Mouse (Mus musculus): ENCODE measurements around the gene Mcm3ap. TPM values are rescaled to one million over a fixed set of nuclear protein-coding genes. Genes with fewer than 3 reads are reported as not detected.

Gene Mcm3ap
- polyA plus RNA-seq (2015; fragmentation: Nextera tagmentation; extraction: Ambion mirVana): 71.2 and 74.0 TPM in 2 replicates

DNA sequence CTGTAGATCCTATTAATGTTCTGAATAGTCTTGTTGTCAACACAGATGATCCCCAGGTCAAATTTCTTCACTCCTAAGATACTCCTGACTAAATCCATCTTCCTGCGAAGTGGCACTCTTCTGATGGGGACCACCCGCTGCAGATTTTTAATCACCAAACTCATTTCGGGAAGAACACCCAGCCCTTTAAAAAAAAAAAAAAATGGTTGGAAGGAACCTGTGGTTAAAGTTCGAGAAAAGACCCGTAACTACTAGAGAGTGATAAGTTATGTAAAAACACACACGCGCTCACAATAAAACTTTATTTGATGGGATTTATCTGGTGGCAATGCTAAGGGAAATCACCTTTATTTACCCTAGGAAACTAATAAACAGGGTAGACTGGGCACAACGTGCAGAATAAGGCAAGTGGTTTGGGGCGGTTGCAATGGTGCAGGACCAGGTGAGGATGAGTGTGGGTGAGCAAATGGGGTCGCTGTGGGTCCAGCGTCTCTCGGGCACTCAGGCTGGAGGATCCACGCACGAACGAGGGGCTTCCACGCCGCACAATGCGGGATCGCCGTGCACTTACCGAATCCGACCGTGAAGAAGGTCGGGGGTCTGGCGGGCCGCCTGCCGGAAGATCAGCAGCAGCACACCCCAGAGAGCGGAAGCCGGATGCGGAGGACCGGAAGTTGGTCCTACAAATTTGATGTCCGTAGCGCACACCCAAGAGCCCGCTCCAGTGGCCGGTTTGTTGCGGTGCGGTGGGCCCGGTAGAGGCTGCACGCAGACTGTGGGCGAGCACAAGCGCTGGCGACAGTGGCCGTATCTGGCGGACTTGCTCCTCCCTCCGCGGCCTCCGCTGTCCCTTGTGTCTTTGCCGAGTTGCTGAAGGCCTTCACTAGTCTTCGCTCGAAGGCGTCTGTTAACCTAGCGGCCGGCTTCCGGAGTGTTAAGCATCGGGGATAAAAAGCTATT is at the start of gene Mcm3ap, which contains the start of gene Ybey:
Mcm3ap (plus strand) TSS at position 725 of the 960 bp plus-strand sequence.
Ybey (minus strand) TSS at position 912 of the 960 bp plus-strand sequence.
- Histone ChIP-seq H3K27ac (peak within 1 kb of the TSS; percentile 85), H3K4me2 (replicated peaks) (peak within 1 kb of the TSS; percentile 67), H3K36me3 (peaks cover 42% of the 10 kb centered on the region), H3K27me3 (no peaks in the 10 kb centered on the region), H3K4me1 (0 out of 2 replicates have a peak, but pooled peaks cover 13% of the 10 kb centered on the region), H3K9ac (peak within 1 kb of the TSS; percentile 91), H3K4me3 (peak within 1 kb of the TSS; percentile 80), H3K9me3 (no peaks in the 10 kb centered on the region)
- 1% methylated on average over 55 of the region's 55 CpGs for WGBS
- peak; percentile 96 for ATAC-seq (ENCODE audit: low FRiP score, low read depth)

DNA sequence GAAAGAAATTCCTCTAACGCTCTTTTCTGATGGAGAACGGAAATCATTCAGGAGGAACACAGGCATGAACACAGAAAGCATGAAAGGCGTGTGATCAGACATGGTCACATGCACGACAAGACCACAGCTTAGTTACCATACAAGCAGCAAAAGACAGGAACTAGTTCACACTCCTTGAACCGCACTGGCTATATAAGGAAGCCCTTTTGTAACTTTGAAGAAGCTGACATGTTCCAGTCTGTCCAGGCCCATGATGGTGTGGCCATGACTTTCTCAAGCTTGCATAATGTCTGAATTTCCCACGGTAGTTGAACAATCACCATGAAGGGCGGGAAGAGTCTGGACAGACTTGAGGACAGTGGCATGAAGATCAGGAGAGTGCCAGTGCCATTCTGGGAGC is 43.1 kb upstream of the Mcm3ap start:
- no peaks in the 10 kb centered on the region for H3K27me3 ChIP-seq
- no peak overlapping the region for H3K4me2 ChIP-seq (replicated peaks)
- no peaks in the 10 kb centered on the region for H3K4me1 ChIP-seq
- WGBS: 97% methylated on average over 7 of the region's 7 CpGs
- H3K36me3 ChIP-seq: peaks cover 95% of the 10 kb centered on the region
- no peak for ATAC-seq (ENCODE audit: low FRiP score, low read depth)
- H3K9ac ChIP-seq: no peak overlapping the region
- H3K9me3 ChIP-seq: no peaks in the 10 kb centered on the region
- H3K4me3 ChIP-seq: no peak overlapping the region
- no peak overlapping the region for H3K27ac ChIP-seq

DNA sequence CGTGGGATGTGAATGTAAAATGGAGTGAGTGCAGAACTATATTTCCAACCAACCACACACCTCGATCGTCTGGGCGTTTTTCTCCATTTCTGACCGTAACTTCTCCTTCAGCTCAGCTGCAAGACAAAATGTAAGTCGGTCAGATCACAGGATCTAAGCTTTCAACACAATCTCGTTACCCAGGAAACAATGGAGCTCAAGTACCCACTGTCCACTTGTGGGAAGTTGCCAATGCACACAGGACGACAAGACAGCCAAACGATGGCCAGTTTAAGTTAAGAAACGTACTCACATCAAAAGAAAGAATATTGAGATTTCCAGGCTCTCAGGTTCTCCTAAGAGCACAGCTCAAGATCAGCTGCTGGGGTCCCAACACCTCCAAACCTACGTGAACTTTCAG is 34.8 kb upstream of the Mcm3ap start:
- no peak overlapping the region for H3K9ac ChIP-seq
- no peak overlapping the region for H3K4me3 ChIP-seq
- ATAC-seq (ENCODE audit: low FRiP score, low read depth): no peak
- H3K4me1 ChIP-seq: no peaks in the 10 kb centered on the region
- no peaks in the 10 kb centered on the region for H3K9me3 ChIP-seq
- no peak overlapping the region for H3K4me2 ChIP-seq (replicated peaks)
- peaks cover 98% of the 10 kb centered on the region for H3K36me3 ChIP-seq
- H3K27me3 ChIP-seq: no peaks in the 10 kb centered on the region
- H3K27ac ChIP-seq: no peak overlapping the region
- WGBS: 93% methylated on average over 11 of the region's 11 CpGs

DNA sequence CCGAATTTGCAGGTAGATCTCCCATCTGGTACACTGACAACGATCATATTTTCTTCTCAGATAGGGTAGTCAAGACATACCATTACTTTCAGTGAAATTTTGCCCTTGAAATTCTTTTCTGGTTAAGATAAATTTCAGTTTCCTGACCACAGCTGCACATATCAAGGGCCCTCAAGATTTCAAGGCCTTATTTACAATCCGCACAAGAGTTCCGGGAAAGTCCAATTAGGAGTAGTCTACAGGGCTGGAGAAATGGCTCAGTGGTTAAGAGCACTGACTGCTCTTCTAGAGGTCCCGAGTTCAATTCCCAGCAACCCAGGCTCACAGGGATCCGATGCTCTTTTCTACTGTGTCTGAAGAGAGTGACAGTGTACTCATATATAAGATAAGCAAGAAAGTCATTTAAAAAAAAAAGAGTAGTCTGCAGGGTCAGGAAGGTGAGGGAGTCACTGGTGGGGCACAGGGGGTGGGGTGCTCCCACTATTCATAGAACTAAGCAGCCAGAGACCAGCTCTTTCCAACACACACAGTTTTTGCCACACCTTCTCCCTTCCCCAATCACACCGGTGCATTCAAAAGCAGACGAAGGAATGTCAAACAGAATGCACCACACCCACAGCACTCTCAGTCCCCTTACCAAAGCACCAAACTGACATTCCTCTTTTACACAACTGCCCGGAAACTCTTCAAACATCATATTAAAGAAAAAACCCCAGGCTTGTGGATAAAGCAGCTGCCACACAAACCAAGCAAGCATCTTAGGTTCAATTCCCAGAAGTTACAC is 29.4 kb upstream of the Mcm3ap start:
- Histone ChIP-seq H3K9me3 (no peaks in the 10 kb centered on the region), H3K4me2 (replicated peaks) (no peak overlapping the region), H3K4me3 (no peak overlapping the region), H3K9ac (no peak overlapping the region), H3K4me1 (peaks cover 19% of the 10 kb centered on the region), H3K36me3 (peaks cover 56% of the 10 kb centered on the region), H3K27ac (no peak overlapping the region), H3K27me3 (no peaks in the 10 kb centered on the region)
- 91% methylated on average over 9 of the region's 9 CpGs for WGBS
- ATAC-seq (ENCODE audit: low FRiP score, low read depth): no peak

DNA sequence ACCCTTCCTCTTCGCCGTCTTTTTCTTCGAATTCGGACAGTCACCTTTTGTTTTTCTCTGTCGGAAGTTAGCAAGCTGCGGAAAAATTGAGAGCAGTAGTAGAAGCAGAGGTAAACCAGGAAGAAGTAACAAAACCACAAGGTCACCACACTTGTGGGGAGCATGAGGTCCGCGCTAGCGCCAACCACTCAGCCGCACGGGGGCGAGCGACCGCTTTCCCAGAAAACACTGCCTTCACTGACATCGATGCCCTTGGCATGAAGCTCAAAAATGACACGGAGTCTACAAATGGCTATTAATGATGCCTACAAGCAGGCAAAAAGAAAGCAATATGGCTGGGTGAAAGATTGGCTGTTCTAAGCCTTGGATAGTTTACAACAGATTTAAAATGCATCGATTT is 28.4 kb upstream of the Mcm3ap start, which contains the start of gene AC141477.1:
AC141477.1 (minus strand) TSS at position 164 of the 400 bp plus-strand sequence.
- Histone ChIP-seq H3K27me3 (no peaks in the 10 kb centered on the region), H3K27ac (no peak within 1 kb of the TSS), H3K4me1 (peaks cover 19% of the 10 kb centered on the region), H3K36me3 (peaks cover 46% of the 10 kb centered on the region), H3K4me3 (peak within 1 kb of the TSS; percentile 86), H3K4me2 (replicated peaks) (peak within 1 kb of the TSS; percentile 82), H3K9me3 (no peaks in the 10 kb centered on the region), H3K9ac (peak within 1 kb of the TSS; percentile 78)
- 96% methylated on average over 17 of the region's 17 CpGs for WGBS
- ATAC-seq (ENCODE audit: low FRiP score, low read depth): no peak

DNA sequence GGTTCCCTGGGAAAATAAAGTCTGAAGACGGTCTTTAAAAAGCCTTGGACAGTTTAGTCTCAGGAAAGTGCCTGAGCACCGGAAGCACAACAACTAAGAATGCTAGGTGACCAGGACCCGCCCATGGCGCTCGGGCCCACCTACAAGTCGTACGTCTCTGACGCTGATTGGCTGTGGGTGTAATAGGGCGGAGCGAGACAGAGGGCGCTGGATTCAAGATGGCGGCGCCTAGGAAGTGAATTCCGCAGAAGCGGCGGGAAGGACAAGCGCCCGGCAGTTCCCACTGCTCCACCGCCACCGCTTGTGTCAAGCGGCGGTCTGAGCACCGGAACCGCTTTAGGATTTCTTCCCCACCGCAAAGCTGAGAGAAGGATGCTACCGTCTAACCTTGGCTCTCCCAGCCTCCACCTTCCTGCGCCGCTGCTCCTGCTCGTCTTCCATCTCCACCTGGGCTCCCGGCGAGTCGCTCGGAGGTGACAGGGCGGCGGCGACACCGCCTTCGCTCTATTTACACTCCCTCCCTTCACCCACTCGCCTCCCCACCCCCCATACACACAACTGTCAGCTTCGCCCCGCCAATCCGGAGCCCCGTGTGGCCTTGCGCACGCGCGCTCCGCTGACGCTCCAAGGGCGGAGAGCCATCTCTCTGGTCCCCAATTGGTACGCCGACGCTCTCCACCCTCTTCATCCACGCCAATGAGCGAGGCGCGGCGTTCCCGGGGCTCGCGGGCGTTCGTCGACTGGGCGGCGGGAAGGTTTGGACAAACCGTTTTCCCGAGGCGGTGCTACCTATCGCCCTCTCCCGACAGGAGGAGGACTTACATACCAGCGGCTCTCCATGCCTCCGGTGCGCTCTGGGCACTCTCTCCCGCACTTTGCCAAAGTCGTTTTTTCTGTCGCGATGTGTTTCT is 26.3 kb upstream of the Mcm3ap start, which contains the start of gene Pcnt:
Pcnt (minus strand) TSS at position 609 of the 911 bp plus-strand sequence.
- peaks cover 19% of the 10 kb centered on the region for H3K4me1 ChIP-seq
- peak within 1 kb of the TSS; percentile 86 for H3K4me3 ChIP-seq
- peak within 1 kb of the TSS; percentile 82 for H3K4me2 ChIP-seq (replicated peaks)
- no peaks in the 10 kb centered on the region for H3K27me3 ChIP-seq
- no peaks in the 10 kb centered on the region for H3K9me3 ChIP-seq
- WGBS: under 1% methylated on average over 75 of the region's 78 CpGs
- H3K36me3 ChIP-seq: peaks cover 25% of the 10 kb centered on the region
- ATAC-seq (ENCODE audit: low FRiP score, low read depth): peak; percentile 99
- peak within 1 kb of the TSS; percentile 89 for H3K27ac ChIP-seq
- peak within 1 kb of the TSS; percentile 78 for H3K9ac ChIP-seq

DNA sequence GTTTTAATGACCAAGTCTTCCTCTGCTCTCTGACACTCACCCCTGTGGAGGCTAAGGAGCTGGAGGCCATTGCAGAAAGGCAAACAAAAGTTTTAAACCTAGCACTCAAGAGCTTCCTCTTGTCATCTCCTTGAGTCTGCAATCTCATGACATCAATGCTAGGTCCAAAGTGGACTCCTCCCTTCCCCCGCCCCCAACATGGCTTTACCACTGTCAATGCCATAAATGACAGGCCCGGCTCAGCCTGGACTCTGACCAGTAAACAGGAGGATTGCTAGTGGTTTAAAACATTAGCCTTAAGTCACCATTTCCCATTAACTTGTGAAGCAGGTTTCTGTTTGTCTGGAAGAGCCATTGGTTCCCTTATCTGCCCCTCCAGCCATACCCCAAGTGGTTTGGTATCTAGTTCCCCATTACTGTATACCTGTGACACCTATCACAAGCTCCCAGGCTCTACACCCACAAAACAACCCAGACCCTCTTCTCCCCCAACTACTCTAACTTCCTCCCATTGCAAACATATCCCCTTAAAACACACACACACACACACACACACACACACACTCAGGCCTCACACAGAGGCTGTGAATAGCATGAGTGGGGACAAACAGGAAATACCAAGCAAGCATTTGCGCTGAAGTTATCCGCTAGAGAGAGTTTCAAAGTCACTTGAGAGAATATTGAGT is 22.6 kb upstream of the Mcm3ap start:
- H3K4me3 ChIP-seq: no peak overlapping the region
- no peak overlapping the region for H3K9ac ChIP-seq
- 71% methylated on average over 4 of the region's 4 CpGs for WGBS
- no peaks in the 10 kb centered on the region for H3K9me3 ChIP-seq
- H3K4me1 ChIP-seq: peaks cover 15% of the 10 kb centered on the region
- no peak overlapping the region for H3K27ac ChIP-seq
- no peaks in the 10 kb centered on the region for H3K36me3 ChIP-seq
- ATAC-seq (ENCODE audit: low FRiP score, low read depth): no peak
- H3K27me3 ChIP-seq: no peaks in the 10 kb centered on the region
- no peak overlapping the region for H3K4me2 ChIP-seq (replicated peaks)

DNA sequence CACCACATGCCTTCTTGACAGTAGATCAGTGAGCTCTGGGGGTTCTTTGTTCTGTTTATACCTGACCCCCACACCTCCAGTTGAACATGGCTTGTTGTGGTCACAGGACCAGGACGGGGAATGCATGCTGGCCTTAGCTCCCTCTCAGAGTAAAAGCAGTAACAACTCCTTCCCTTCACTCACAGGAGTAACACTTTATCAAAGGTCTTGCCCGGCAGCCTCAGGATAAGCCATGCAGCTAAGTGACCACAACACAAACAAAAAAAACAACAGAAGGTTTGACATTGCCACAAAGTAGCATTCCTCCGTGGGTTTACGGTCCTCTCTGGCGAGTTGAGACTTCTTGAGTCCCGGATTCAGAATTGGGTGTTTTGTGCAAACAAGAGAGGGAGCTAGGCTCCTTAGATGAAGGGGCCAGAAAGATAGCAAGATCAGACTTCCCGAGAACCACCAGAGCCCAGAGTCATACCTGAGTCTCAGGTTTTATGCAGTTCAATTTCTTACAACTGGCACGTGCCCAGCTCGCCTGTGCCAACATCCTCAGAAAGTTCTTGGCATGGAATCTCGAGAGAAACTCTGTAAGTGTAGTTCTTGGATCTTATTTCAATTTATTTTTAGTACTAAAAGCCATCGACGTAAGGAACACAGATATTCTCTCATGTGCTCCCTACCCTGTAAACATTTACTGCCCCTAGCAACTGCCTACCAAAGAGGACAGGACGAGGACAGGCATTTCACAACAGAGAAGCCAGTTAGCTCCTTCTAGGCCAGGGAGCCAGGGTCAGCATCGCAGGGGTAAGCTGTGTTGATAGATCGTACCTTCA is 21.1 kb upstream of the Mcm3ap start:
- Histone ChIP-seq H3K27ac (no peak overlapping the region), H3K36me3 (no peaks in the 10 kb centered on the region), H3K9ac (no peak overlapping the region), H3K4me1 (peaks cover 8% of the 10 kb centered on the region), H3K4me2 (replicated peaks) (no peak overlapping the region), H3K4me3 (no peak overlapping the region), H3K27me3 (no peaks in the 10 kb centered on the region), H3K9me3 (no peaks in the 10 kb centered on the region)
- 76% methylated on average over 15 of the region's 15 CpGs for WGBS
- ATAC-seq (ENCODE audit: low FRiP score, low read depth): no peak

DNA sequence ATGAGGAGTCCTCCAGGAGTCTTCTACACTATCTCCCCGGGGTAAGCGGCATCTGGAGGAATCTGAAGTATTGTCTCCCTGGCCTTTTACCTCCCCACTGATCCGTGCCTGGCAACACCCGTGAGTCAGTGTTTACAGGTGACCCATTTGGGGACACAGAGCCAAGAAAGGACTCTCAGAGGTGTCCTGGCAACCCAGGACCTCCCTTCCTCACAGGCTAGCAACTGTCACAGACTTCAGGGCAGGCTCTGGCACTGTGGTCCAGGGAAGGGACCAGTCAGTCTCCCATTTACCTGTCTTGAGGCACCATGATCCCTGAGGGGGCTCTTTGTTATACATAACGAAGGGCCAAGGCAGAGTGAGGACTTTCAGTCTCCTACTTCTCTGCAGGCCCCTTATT is 19.9 kb upstream of the Mcm3ap start, which contains the start of gene 2610028H24Rik:
2610028H24Rik (plus strand) TSS at position 231 of the 400 bp plus-strand sequence.
- no peak within 1 kb of the TSS for H3K4me3 ChIP-seq
- 68% methylated on average over 5 of the region's 5 CpGs for WGBS
- no peak within 1 kb of the TSS for H3K27ac ChIP-seq
- H3K4me2 ChIP-seq (replicated peaks): no peak within 1 kb of the TSS
- H3K27me3 ChIP-seq: no peaks in the 10 kb centered on the region
- no peaks in the 10 kb centered on the region for H3K9me3 ChIP-seq
- H3K4me1 ChIP-seq: peaks cover under 1% of the 10 kb centered on the region; the same call in 1 of the 2 replicates
- H3K36me3 ChIP-seq: no peaks in the 10 kb centered on the region
- ATAC-seq (ENCODE audit: low FRiP score, low read depth): no peak
- H3K9ac ChIP-seq: no peak within 1 kb of the TSS

DNA sequence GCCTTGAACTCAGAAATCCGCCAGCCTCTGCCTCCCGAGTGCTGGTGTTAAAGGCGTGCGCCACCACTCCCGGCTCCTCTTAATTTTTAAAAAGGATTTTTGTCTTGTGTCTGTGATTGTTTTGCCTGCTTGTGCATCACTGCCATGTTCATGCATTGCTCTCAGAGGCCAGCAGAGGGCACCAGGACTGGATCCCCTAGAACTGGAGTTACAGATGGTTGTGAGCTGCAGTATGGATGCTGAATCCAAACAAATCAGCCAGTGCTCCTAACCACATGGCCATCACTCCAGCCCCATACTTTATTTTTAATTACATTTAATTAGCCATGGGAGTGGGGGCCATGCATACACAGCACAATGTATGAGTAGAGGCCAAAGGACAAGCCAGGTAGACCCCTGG is 13.4 kb upstream of the Mcm3ap start:
- H3K4me2 ChIP-seq (replicated peaks): no peak overlapping the region
- no peaks in the 10 kb centered on the region for H3K4me1 ChIP-seq
- no peaks in the 10 kb centered on the region for H3K9me3 ChIP-seq
- no peak overlapping the region for H3K9ac ChIP-seq
- no peaks in the 10 kb centered on the region for H3K27me3 ChIP-seq
- ATAC-seq (ENCODE audit: low FRiP score, low read depth): no peak
- 74% methylated on average over 5 of the region's 5 CpGs for WGBS
- no peak overlapping the region for H3K4me3 ChIP-seq
- H3K36me3 ChIP-seq: no peaks in the 10 kb centered on the region
- no peak overlapping the region for H3K27ac ChIP-seq
